Mouse (Mus musculus) lung, postnatal 0 days (tissue): Measurements from ENCODE around the gene Cd47.

ENCODE experiments used
- CTCF ChIP-seq: IDR thresholded peaks from 2 replicates; pipeline ENCODE4 v1.5.1; 2016; ENCODE audit warnings: antibody characterized with exemption, mild to moderate bottlenecking
- EP300 ChIP-seq: IDR thresholded peaks from 2 replicates; pipeline ENCODE4 v1.6.1; 2016; ENCODE audit warnings: antibody characterized with exemption, mild to moderate bottlenecking, control low read depth

GRCm38 (mm10) chr16:49861986-49862385 is 61.7 kb downstream of the Cd47 start:
- no peak for TF ChIP-seq CTCF
- no peak for TF ChIP-seq EP300
